Mouse (Mus musculus) heart, adult 2 months (tissue): Measurements from ENCODE around the gene 1700018F24Rik.

Source experiments
- CTCF ChIP-seq: fragments of 200-600 bp; IDR thresholded peaks from 2 replicates; pipeline ENCODE4 v1.8.1; 2022; ENCODE audit warnings: antibody characterized with exemption, mild to moderate bottlenecking, moderate library complexity
- EP300 ChIP-seq: fragments of 200-500 bp; IDR thresholded peaks from 2 replicates; pipeline ENCODE4 v1.6.1; 2011; ENCODE audit warnings: low read depth, low read length, control low read depth; ENCODE audit not compliant: insufficient read depth
- POLR2A ChIP-seq: fragments of 200-500 bp; IDR thresholded peaks from 2 replicates; pipeline ENCODE4 v1.6.1; 2011; ENCODE audit warnings: mild to moderate bottlenecking, low read depth, low read length, control low read depth; ENCODE audit not compliant: insufficient read depth

DNA sequence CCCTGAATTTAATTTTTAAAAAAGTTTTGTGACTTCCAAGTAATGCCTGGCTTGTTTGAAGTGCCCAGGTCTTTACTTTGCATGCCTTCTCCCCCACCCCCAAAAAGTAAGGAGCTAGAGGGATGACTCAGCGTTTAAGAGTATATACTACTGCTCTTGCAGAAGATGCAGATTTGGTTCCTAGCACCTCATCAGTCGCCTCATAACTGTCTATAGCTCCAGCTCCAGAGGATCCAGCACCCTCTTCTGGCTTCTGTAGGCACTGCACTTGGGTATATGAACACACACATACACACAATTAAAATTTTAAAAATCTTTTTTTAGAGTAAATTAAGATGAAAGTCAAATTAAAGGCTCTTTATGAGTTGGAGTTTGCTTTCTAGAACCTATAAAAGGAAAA lies 45.4 kb downstream of the 1700018F24Rik start:
- TF ChIP-seq POLR2A (no peak), CTCF (peak; percentile 27; the same call in 1 of the 2 replicates), EP300 (no peak)
